Mouse (Mus musculus) embryonic facial prominence, embryonic 13.5 days (tissue): ENCODE measurements around the gene Prss32. TPM values are rescaled to one million over a fixed set of nuclear protein-coding genes. Genes with fewer than 3 reads are reported as not detected.
"Not testable (repeated sequence)": the region's sequence is repeated elsewhere in the genome, so short reads cannot be mapped to it uniquely, and the experiment has no call there.

Source experiments
- ATAC-seq: fragments of 200-750 bp; cut with Nextera tagmentation; 2 replicates; pipeline ENCODE4 v1.8.0; 2017; ENCODE audit warnings: low read depth; ENCODE audit not compliant: insufficient number of reproducible peaks, insufficient read depth, low FRiP score, low TSS enrichment
- H3K27ac ChIP-seq: fragments of 300-500 bp; sonication (generic); 2 replicates; pipeline ENCODE4 v1.5.1; 2015; ENCODE audit warnings: moderate library complexity, mild to moderate bottlenecking, inconsistent platforms
- H3K27me3 ChIP-seq: fragments of 300-500 bp; sonication (generic); 2 replicates; pipeline ENCODE4 v1.6.1; 2015; ENCODE audit warnings: mild to moderate bottlenecking, inconsistent platforms
- H3K36me3 ChIP-seq: fragments of 300-500 bp; sonication (generic); 2 replicates; pipeline ENCODE4 v1.6.1; 2015; ENCODE audit warnings: mild to moderate bottlenecking, inconsistent platforms
- H3K4me1 ChIP-seq: fragments of 300-500 bp; sonication (generic); 2 replicates; pipeline ENCODE4 v1.6.1; 2015; ENCODE audit warnings: inconsistent platforms
- H3K4me2 ChIP-seq: fragments of 300-500 bp; sonication (generic); 2 replicates; pipeline ENCODE4 v1.6.1; 2015; ENCODE audit warnings: moderate library complexity, mild to moderate bottlenecking, inconsistent platforms
- H3K4me3 ChIP-seq: fragments of 300-500 bp; sonication (generic); 2 replicates; pipeline ENCODE4 v1.5.1; 2015; ENCODE audit warnings: mild to moderate bottlenecking, inconsistent platforms
- H3K9ac ChIP-seq: fragments of 300-500 bp; sonication (generic); 2 replicates; pipeline ENCODE4 v1.6.1; 2015; ENCODE audit warnings: mild to moderate bottlenecking, inconsistent platforms
- H3K9me3 ChIP-seq: fragments of 300-500 bp; sonication (generic); 2 replicates; pipeline ENCODE4 v1.6.1; 2016; ENCODE audit warnings: inconsistent platforms
- WGBS: fragments of 180-500 bp; shearing (Covaris S2); methylation state at CpG from one replicate; pipeline ENCODE4 v1.1.7; 2015; ENCODE audit warnings: mixed read lengths; 5-methylcytosine and 5-hydroxymethylcytosine counted together
- microRNA-seq: library from miRNA; unstranded; fragments of <30 nt; microRNA quantifications from one replicate; pipeline ENCODE4, GENCODE M21; 2016
- polyA plus RNA-seq: library from polyadenylated mRNA; unstranded; fragments of >200 nt; fragmentation: Nextera tagmentation; extraction: Ambion mirVana; gene quantifications from 2 replicates; pipeline ENCODE4 v1.2.1, GENCODE M21; 2015

Prss32 gene
- polyA plus RNA-seq, 1 experiment from 2014 or later, result not detected

DNA sequence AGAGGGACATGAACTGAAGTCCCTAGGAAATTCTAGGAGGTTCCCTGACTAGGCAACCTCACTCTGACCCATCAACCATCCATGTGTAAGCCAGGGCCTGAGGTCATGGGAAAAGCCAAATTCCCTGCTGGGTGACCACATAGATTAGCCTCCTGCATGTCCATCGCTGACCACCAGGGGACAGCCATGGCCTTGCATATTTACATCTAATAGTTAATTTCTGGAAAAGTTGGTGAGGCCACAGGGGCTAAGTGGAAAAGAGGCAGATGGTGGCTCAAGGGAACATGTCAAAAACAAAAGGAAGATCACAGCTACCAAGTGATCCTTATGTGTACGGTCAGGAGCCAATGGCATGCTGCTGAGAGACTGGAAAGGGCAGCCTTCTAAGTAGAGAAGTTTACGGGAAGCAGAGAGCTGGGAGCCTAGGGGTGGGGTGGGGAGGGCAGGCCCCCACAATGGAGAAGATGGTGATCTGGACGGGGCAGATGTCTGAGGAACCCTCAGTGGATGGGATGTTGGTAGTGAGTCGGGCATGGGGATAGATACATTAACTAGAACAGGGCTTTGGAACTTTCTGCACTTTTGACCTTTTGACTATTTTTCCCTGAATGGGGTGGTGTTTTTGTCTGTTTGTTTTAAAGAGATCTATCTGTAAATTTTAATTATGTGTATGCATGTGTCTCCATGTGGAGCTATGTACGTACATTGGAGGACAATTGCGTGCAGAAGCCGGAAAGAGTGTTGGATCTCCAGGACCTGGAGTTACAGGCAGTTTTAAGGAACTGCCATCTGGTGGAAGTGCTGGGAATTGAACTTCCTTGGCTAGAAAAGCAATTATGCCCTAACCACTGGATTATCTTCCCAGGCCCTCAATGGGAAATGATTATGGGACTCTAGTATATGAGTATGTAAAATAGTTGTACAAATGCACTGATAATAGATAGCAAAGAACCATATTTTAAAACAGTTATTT is 30.5 kb downstream of the Prss32 start:
- H3K27me3 ChIP-seq, result no peaks in the 10 kb centered on the region

DNA sequence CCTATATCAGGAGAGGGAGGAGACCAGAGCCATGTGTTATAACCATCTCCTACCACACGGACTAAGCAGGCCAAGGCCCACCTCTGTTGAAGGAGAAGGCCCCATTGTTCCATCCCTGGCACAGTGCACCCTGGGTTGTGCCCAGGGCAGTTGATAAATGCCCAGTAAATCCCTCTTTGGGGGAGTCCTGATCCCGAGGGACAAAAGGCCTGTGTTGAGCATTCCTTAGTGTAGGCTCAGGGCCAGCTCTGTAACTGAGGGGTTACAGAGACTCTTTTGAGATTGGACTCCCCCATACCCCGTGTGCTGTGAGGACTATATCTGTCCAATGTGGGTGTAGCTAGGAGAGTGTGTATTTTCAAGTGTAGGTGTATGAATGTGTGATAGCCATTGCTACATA is 33.1 kb downstream of the Prss32 start:
- Histone ChIP-seq H3K27me3 (no peaks in the 10 kb centered on the region), H3K27ac (no peak overlapping the region), H3K4me1 (no peaks in the 10 kb centered on the region), H3K9ac (no peak overlapping the region), H3K4me3 (no peak overlapping the region), H3K4me2 (no peak overlapping the region), H3K36me3 (no peaks in the 10 kb centered on the region), H3K9me3 (no peaks in the 10 kb centered on the region)
- ATAC-seq, result 0 out of 2 replicates have a peak, but pooled peaks have one; percentile 44
- 42% methylated on average over 3 of the region's 3 CpGs for WGBS

More for the DNA sequence above, 30.5 kb downstream of the Prss32 start:
- H3K4me2 ChIP-seq, result no peak overlapping the region
- no peak for ATAC-seq
- H3K9me3 ChIP-seq, result no peaks in the 10 kb centered on the region
- H3K9ac ChIP-seq, result no peak overlapping the region
- H3K4me1 ChIP-seq, result no peaks in the 10 kb centered on the region
- no peak overlapping the region for H3K27ac ChIP-seq
- no peak overlapping the region for H3K4me3 ChIP-seq
- H3K36me3 ChIP-seq, result no peaks in the 10 kb centered on the region
- 45% methylated on average over 8 of the region's 8 CpGs for WGBS

DNA sequence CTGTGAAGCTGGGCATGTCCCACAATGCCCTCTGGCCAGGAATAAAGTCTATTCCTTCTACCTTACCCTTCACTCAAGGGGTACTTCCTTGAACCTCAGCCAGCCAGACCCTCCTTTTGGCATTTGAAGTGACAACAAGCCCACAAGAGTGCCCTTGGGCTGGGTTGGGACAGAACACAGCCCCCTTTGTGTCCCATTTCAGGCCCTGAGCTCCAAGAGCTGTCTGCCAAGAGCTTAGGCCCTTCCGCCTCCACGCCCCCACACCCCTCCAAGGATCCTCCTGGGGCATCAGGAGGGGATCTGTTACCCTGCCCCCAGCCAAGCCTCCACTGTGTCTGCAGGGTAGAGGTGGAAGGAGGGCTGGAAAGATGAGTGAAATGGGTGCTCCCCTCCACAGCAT is 33.5 kb downstream of the Prss32 start:
- no peaks in the 10 kb centered on the region for H3K9me3 ChIP-seq
- no peak overlapping the region for H3K4me2 ChIP-seq
- H3K9ac ChIP-seq, result no peak overlapping the region
- H3K27ac ChIP-seq, result no peak overlapping the region
- H3K4me1 ChIP-seq, result no peaks in the 10 kb centered on the region
- ATAC-seq, result no peak
- no peaks in the 10 kb centered on the region for H3K36me3 ChIP-seq
- no peak overlapping the region for H3K4me3 ChIP-seq
- 61% methylated on average over 2 of the region's 2 CpGs for WGBS
- H3K27me3 ChIP-seq, result no peaks in the 10 kb centered on the region

DNA sequence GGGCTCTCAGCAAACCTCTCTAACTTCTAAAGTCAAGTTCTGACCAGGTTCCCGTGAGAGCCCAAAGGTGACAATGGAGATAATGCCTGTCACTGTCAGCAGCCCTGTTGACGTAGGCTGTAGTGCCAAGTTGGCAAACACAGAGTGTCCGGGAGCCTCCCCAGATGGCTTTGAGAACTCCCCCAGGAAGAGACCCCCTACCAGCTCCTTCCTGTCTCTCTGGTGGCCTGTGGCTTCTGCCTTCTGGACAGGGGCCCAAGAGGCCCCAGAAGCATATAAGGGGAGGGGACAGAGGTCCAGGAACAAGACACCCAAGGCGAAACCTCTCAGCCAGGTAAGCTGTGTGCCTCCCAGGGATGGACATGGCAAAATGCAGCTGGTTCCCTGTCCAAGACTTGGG is 36.9 kb downstream of the Prss32 start, which contains the start of the genes Dcpp1 and Dcpp2:
Dcpp1 (plus strand) TSS at position 301 of the 400 bp plus-strand sequence.
Dcpp2 (plus strand) TSS at position 305 of the 400 bp plus-strand sequence.
- H3K4me1 ChIP-seq, ATAC-seq, H3K36me3 ChIP-seq, H3K9me3 ChIP-seq, H3K27me3 ChIP-seq, H3K9ac ChIP-seq, H3K4me2 ChIP-seq, H3K27ac ChIP-seq, H3K4me3 ChIP-seq: not testable (repeated sequence)
- 77% methylated on average over 4 of the region's 4 CpGs for WGBS

Small RNAs within 50 kb of the gene (microRNA-seq; reads per million reads assigned to microRNA genes)
- 1.3 reads per million for gene Mir5125

Other genes starting within 250 kb of the Prss32 start
- 18.2 and 21.9 TPM in 2 replicates for gene Zfp13, start 244.4 kb upstream of the Prss32 start, polyA plus RNA-seq
- 0.27 and 0.37 TPM in 2 replicates for gene Zscan10, start 243.0 kb upstream of the Prss32 start, polyA plus RNA-seq
- gene Mmp25, start 198.6 kb upstream of the Prss32 start, polyA plus RNA-seq, result 0.55 and 0.77 TPM in 2 replicates
- gene Bicdl2, start 183.3 kb upstream of the Prss32 start, polyA plus RNA-seq, result 3.8 TPM in 2 replicates
- gene Hcfc1r1, start 170.3 kb upstream of the Prss32 start, polyA plus RNA-seq, result 64.0 and 79.4 TPM in 2 replicates
- gene Thoc6, start 170.0 kb upstream of the Prss32 start, polyA plus RNA-seq, result 46.6 and 53.5 TPM in 2 replicates
- gene Tnfrsf12a, start 166.4 kb upstream of the Prss32 start, polyA plus RNA-seq, result 10.4 and 13.1 TPM in 2 replicates
- 34.8 and 47.1 TPM in 2 replicates for gene Cldn6, start 164.6 kb upstream of the Prss32 start, polyA plus RNA-seq
- 8.7 and 14.3 TPM in 2 replicates for gene Cldn9, start 159.8 kb upstream of the Prss32 start, polyA plus RNA-seq
- 0.25 and 0.32 TPM in 2 replicates for gene 1520401A03Rik, start 121.1 kb upstream of the Prss32 start, polyA plus RNA-seq
- 49.3 and 56.2 TPM in 2 replicates for gene Pkmyt1, start 117.5 kb upstream of the Prss32 start, polyA plus RNA-seq
- 12.4 and 12.5 TPM in 2 replicates for gene Paqr4, start 103.0 kb upstream of the Prss32 start, polyA plus RNA-seq
- gene Kremen2, start 98.0 kb upstream of the Prss32 start, polyA plus RNA-seq, result 31.7 and 42.3 TPM in 2 replicates
- gene Flywch1, start 72.3 kb upstream of the Prss32 start, polyA plus RNA-seq, result 90.2 and 95.6 TPM in 2 replicates
- 54.1 and 65.1 TPM in 2 replicates for gene Flywch2, start 57.8 kb upstream of the Prss32 start, polyA plus RNA-seq
- 616 and 642 TPM in 2 replicates for gene Srrm2, start 53.3 kb upstream of the Prss32 start, polyA plus RNA-seq
- 1,169 and 1,240 TPM in 2 replicates for gene Elob, start 14.7 kb upstream of the Prss32 start, polyA plus RNA-seq
- 0.38 and 0.48 TPM in 2 replicates for gene Prss33, start 7.8 kb upstream of the Prss32 start, polyA plus RNA-seq
- gene Prss41, start 317 bp downstream of the Prss32 start, polyA plus RNA-seq, result 2.0 TPM in 2 replicates
- not detected in 2 replicates for gene Prss21, start 24.2 kb downstream of the Prss32 start, polyA plus RNA-seq
- gene Dcpp1, start 37.0 kb downstream of the Prss32 start, polyA plus RNA-seq, result not detected in 2 replicates
- gene Dcpp2, start 37.0 kb downstream of the Prss32 start, polyA plus RNA-seq, result not detected in 2 replicates
- gene Dcpp3, start 73.6 kb downstream of the Prss32 start, polyA plus RNA-seq, result not detected in 2 replicates
- not detected in 2 replicates for gene Sbp, start 97.8 kb downstream of the Prss32 start, polyA plus RNA-seq
- gene Sbpl, start 111.4 kb downstream of the Prss32 start, polyA plus RNA-seq, result not detected in 2 replicates
- gene Prss30, start 136.7 kb downstream of the Prss32 start, polyA plus RNA-seq, result 0.18 TPM in 1 of 2 replicates, not detected in the other
- 2.2 and 2.5 TPM in 2 replicates for gene Prss22, start 154.2 kb downstream of the Prss32 start, polyA plus RNA-seq
- 0.28 and 0.38 TPM in 2 replicates for gene Prss27, start 194.3 kb downstream of the Prss32 start, polyA plus RNA-seq
- gene Kctd5, start 229.6 kb downstream of the Prss32 start, polyA plus RNA-seq, result 69.1 and 78.9 TPM in 2 replicates